Mouse (Mus musculus) thymus, postnatal 36 days (tissue): ENCODE results near the gene Ndufs2.
"Not testable (repeated sequence)": the region's sequence is repeated elsewhere in the genome, so short reads cannot be mapped to it uniquely, and the experiment has no call there.

ENCODE experiments used
- DNase-seq, 2 experiments: peaks; one replicate each; pipeline ENCODE4 v3.0.0; 2022; ENCODE audit warnings: mixed read lengths in 2 of 2

Ndufs2 gene

GRCm38 (mm10) chr1:171251594-171252324 lies 571 bp upstream of the Ndufs2 start:
- no peak for DNase-seq

GRCm38 (mm10) chr1:171249913-171250600 lies 1.1 kb downstream of the Ndufs2 start, which contains the start of gene Adamts4:
TSS of gene Adamts4 (plus strand) at chr1:171250421.
- no peak for DNase-seq

GRCm38 (mm10) chr1:171248386-171249226 lies 2.6 kb downstream of the Ndufs2 start:
- no peak for DNase-seq

GRCm38 (mm10) chr1:171247916-171248315 lies 3.3 kb downstream of the Ndufs2 start:
- DNase-seq, result no peak

GRCm38 (mm10) chr1:171247453-171247841 lies 3.7 kb downstream of the Ndufs2 start:
- peak in 1 of 2 experiments; percentile 36 for DNase-seq

- peak; percentile 96 for DNase-seq
Observed at GRCm38 (mm10) chr1:171246709-171247452, 4.3 kb downstream of the Ndufs2 start.

GRCm38 (mm10) chr1:171245353-171245752 lies 5.8 kb downstream of the Ndufs2 start:
- no peak for DNase-seq

- DNase-seq, result not testable (repeated sequence)
Observed at GRCm38 (mm10) chr1:171241952-171242351, 9.2 kb downstream of the Ndufs2 start.

- no peak for DNase-seq
Observed at GRCm38 (mm10) chr1:171240911-171241310, 10.3 kb downstream of the Ndufs2 start.

GRCm38 (mm10) chr1:171239992-171240744 lies 11.0 kb downstream of the Ndufs2 start:
- DNase-seq, result no peak

- DNase-seq, result peak; percentile 47 to 48
Observed at GRCm38 (mm10) chr1:171238463-171238862, 12.7 kb downstream of the Ndufs2 start.

- DNase-seq, result no peak
Observed at GRCm38 (mm10) chr1:171237438-171237837, 13.8 kb downstream of the Ndufs2 start.

GRCm38 (mm10) chr1:171235791-171236190 lies 15.4 kb downstream of the Ndufs2 start:
- no peak for DNase-seq

GRCm38 (mm10) chr1:171234538-171234937 lies 16.6 kb downstream of the Ndufs2 start:
- no peak for DNase-seq

- no peak for DNase-seq
Observed at GRCm38 (mm10) chr1:171234126-171234525, 17.1 kb downstream of the Ndufs2 start, which contains the start of gene Fcer1g. TSS of gene Fcer1g (minus strand) at chr1:171234365.

- DNase-seq, result no peak
Observed at GRCm38 (mm10) chr1:171232800-171233730, 18.1 kb downstream of the Ndufs2 start.

GRCm38 (mm10) chr1:171232348-171232747 lies 18.8 kb downstream of the Ndufs2 start:
- no peak for DNase-seq

GRCm38 (mm10) chr1:171231844-171232243 lies 19.3 kb downstream of the Ndufs2 start:
- no peak for DNase-seq

GRCm38 (mm10) chr1:171230215-171230614 lies 21.0 kb downstream of the Ndufs2 start:
- no peak for DNase-seq

- no peak for DNase-seq
Observed at GRCm38 (mm10) chr1:171229750-171230149, 21.4 kb downstream of the Ndufs2 start.
